Mouse (Mus musculus) lung, postnatal 14 days (tissue): ENCODE results near the gene Gm14326.
"Not testable (repeated sequence)": the region's sequence is repeated elsewhere in the genome, so short reads cannot be mapped to it uniquely, and the experiment has no call there.

Experiments
- DNase-seq: peaks from one replicate; pipeline ENCODE4 v3.0.0; 2021

Gene Gm14326

DNA sequence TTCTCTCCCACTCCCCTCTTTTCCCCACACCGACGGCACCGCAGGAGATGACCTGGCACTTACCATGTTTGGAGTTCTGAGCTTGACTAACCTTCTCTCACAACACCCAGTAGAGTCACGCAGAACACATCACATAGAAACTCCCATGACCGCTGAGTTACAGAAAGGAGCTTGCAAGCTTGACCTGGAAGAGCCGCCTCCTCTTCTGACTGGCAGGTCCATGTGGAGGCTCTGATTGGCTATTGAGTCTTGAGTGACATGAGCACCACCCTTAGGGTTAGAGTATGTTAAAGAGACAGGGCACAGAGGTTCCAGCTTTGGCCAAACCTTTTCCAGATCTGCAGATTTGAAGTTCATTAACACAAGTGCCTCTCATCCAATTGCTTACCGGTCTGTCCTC is at the start of gene Gm14326:
Gene Gm14326, minus strand, starts transcription at position 153 of the 400 bp plus-strand sequence.
- peak; percentile 70 for DNase-seq

DNA sequence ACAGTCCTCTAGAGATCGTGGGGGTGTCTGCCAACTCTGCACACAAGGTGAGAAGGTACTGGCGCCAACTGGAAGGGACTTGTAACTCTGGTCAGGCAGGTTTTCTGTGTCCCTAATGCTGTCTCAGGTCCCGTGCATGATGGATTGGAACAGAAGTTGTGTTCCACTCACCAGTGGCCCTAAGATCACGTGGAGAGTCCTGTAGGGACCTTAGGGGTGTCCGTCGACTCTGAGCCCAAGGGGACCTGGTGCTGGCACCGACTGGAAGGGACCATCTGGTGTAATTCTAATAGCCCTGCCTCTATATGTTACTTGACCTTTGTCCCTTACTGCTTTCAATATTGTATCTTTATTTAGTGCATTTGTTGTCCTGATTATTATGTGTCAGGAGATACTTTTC is 17.7 kb upstream of the Gm14326 start:
- not testable (repeated sequence) for DNase-seq

DNA sequence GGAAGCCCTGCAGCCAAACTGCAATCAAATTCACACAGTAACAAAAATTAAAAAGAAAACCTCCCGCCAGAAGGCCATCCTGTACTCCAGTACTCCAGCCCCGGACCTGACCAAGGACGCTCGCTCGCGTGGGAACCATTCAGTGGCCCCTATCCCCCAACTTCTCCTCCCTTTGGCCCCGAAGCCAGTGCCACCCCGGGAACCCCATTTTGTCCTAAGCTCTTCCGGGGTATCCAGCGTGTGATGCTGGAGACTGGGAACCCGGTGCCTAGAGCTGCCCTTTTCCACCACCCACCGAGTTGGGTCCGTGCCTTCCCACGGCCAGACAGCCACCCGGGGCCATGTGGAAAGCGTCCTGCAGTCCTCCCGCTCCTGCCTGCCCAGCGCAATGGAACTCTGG is 363 bp downstream of the Gm14326 start:
- DNase-seq = peak; percentile 8

- not testable (repeated sequence) for DNase-seq
Measured at GRCm38 (mm10) chr2:177925563-177926103, 31.5 kb downstream of the Gm14326 start, which contains the start of gene Zfp972. Gene Zfp972 (minus strand): TSS chr2:177925613.

DNA sequence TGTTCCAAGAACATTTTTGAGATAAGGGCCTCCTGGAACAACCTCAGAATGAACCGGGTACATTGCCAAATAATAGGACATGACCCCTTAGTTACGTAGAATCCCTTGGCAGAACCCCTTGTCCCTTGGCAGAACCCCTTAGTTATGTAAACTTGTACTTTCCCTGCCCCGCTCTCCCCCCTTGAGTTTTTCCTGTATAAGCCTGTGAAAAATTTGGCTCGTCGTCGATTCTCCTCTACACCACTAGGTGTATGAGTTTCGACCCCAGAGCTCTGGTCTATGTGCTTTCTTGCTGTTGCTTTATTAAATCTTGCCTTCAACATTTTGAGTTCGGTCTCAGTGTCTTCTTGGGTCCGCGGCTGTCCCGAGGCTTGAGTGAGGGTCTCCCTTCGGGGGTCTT is 53.8 kb downstream of the Gm14326 start:
- not testable (repeated sequence) for DNase-seq

GRCm38 (mm10) chr2:177898171-177898570 is 58.9 kb downstream of the Gm14326 start:
- not testable (repeated sequence) for DNase-seq

GRCm38 (mm10) chr2:177897046-177897578 is 60.0 kb downstream of the Gm14326 start, which contains the start of gene Gm14327:
Gene Gm14327 (plus strand): TSS chr2:177897096.
- DNase-seq = not testable (repeated sequence)

DNA sequence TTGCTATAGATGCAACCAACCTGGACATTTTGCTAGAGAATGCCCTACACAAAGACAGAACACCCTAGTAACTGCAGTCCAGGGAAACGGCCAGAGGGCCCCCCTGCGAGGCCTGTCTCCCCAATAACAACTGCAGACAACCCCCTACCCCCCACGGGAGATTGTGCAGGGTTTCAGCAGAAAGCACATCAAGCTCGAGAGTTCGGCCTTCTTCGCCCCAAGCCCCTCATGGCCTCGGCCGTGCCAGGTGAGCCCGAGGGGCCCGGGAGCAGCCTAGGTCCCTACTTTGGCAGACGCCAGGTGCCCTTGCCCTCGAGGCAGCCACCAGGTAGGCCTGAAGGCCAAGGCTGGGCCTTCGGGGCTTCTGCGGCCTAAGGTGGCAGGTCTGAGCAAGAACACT is 69.4 kb downstream of the Gm14326 start:
- DNase-seq = not testable (repeated sequence)
